Mouse (Mus musculus) MEL (cell line): ENCODE data around the gene Rpl38.
"Not testable (repeated sequence)": the region's sequence is repeated elsewhere in the genome, so short reads cannot be mapped to it uniquely, and the experiment has no call there.

ENCODE experiments used
- CTCF ChIP-seq, 3 experiments: IDR thresholded peaks in 2 of 3; conservative IDR thresholded peaks in 1 of 3; 2 replicates each; pipeline ENCODE4 v1.5.1; 2011 to 2012; ENCODE audit warnings: low read length in 3 of 3, low read depth in 2 of 3, mild to moderate bottlenecking in 2 of 3, improper control_type of control experiment in 1 of 3, inconsistent platforms in 1 of 3, mixed read lengths in 1 of 3, moderate library complexity in 1 of 3; ENCODE audit not compliant: control insufficient read depth in 1 of 3, insufficient read depth in 1 of 3, poor library complexity in 1 of 3, severe bottlenecking in 1 of 3
- ELF1 ChIP-seq: IDR thresholded peaks from 2 replicates; pipeline ENCODE4 v1.6.1; 2014; ENCODE audit warnings: low read depth, mild to moderate bottlenecking, inconsistent platforms, low read length, improper control_type of control experiment, moderate library complexity
- NRF1 ChIP-seq: IDR thresholded peaks from 2 replicates; pipeline ENCODE4 v1.6.1; 2014; ENCODE audit warnings: low read depth, mild to moderate bottlenecking, inconsistent platforms, low read length, improper control_type of control experiment, moderate library complexity; ENCODE audit not compliant: poor library complexity, insufficient read depth, severe bottlenecking
- SMC3 ChIP-seq: IDR thresholded peaks from 2 replicates; pipeline ENCODE4 v1.6.1; 2011; ENCODE audit warnings: low read depth, low read length, improper control_type of control experiment

GRCm38 (mm10) chr11:114667932-114668285 lies 415 bp upstream of the Rpl38 start:
- TF ChIP-seq CTCF (IDR thresholded peaks at IDR 0.05 in 2 of 3, conservative IDR thresholded peaks at IDR 0.05 in 1 of 3; ENCODE audit: control insufficient read depth in 1 of 3, insufficient read depth in 1 of 3, low read depth in 2 of 3, low read length in 3 of 3, poor library complexity in 1 of 3, severe bottlenecking in 1 of 3) (peak; percentile 37 to 53 (median 42)), SMC3 (0 out of 2 replicates have a peak, but pooled peaks have one; percentile 28)
- TF ChIP-seq NRF1, ELF1: not testable (repeated sequence)
